Comparison of ENCODE assay signal across 8 mouse cellular contexts in the genomic region with DNA sequence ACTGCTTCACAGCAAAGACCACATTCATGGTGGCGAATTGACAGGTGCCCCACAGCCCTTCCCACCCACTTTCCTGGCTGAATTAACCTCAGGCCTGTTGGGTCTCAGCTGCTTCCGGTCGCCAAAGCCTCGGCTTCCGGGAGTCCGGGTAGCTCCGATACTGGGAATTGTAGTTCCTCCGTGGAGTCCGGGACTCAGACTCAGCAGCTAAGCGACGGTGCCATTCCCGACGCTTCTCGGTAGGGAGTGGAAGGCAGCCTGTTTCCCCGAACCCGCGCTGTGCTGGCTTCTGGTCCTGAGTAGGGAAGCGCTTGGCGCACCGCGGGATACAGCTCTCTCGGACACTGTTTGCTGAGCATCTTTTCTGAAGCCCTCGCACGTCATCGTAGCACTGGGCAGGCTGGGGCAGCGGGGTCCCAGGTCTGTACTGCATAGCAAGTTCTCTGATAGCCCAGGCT. TPM values are rescaled to one million over a fixed set of nuclear protein-coding genes. Genes with fewer than 3 reads are reported as not detected.
DNase-seq lines count a peak whose midpoint lies in the region; ATAC-seq and TF ChIP-seq lines count a peak whose summit lies in the region.

No protein-coding gene starts in this region.

- no peak for TF ChIP-seq CTCF in gastrocnemius, adult 2 months (IDR thresholded peaks at IDR 0.05)

- ATAC-seq in common myeloid progenitor, adult 5-6 weeks (replicated peaks; ENCODE audit: low read depth, poor library complexity, severe bottlenecking) = peak; percentile 93

- peaks cover 33% of the 10 kb centered on the region for H3K36me3 ChIP-seq in megakaryocyte, embryonic 14.5 days (replicated peaks; ENCODE audit: low read length)

- intact Hi-C loops in gastrocnemius, adult 2 months (cut with DNase I) = no loop called here

- no peaks in the 10 kb centered on the region for H3K27me3 ChIP-seq in megakaryocyte, embryonic 14.5 days (replicated peaks)

- DNase-seq in ZHBTc4 (ENCODE audit: low read depth, low spot score) = peak; percentile 96
- peak; percentile 90 for DNase-seq in gastrocnemius, adult 2 months
- DNase-seq in hindlimb bud, embryonic 11.5 days (ENCODE audit: extremely low spot score, low read depth, low spot score) = peak; percentile 79
- peak; percentile 83 to 89 for DNase-seq in left cerebral cortex, adult 8-10 months (ENCODE audit: low spot score in 2 of 2)
- DNase-seq in right cerebral cortex, postnatal 10 days (ENCODE audit: low spot score in 2 of 2) = peak; percentile 94 to 95
- peak; percentile 82 for DNase-seq in urinary bladder, postnatal 25 days (ENCODE audit: low spot score)

- H3K9me3 ChIP-seq in megakaryocyte, embryonic 14.5 days = no peaks in the 10 kb centered on the region

- peak overlapping the region; percentile 87 for H3K4me3 ChIP-seq in gastrocnemius, adult 2 months
- H3K4me3 ChIP-seq in megakaryocyte, embryonic 14.5 days (replicated peaks) = peak overlapping the region; percentile 97

- H3K27ac ChIP-seq in gastrocnemius, adult 2 months = peak overlapping the region; percentile 84

- peaks cover 41% of the 10 kb centered on the region for H3K4me1 ChIP-seq in megakaryocyte, embryonic 14.5 days

RNA-seq across cellular contexts. Expression of gene Vps45, which starts 0.5 kb away (rescaled TPM):
- 19.6 and 35.9 TPM in 2 replicates for total RNA-seq in common myeloid progenitor, adult 5-6 weeks (2017)
- 10 to 100 TPM; 15.0 to 22.7 TPM for total RNA-seq in gastrocnemius, adult 2 months (2021)
- total RNA-seq in left cerebral cortex, adult 8-10 months (2022) = 10 to 100 TPM; 44.9 to 55.2 (median 50.3) TPM
- polyA plus RNA-seq in megakaryocyte, embryonic 14.5 days (2012; ENCODE audit: insufficient read depth, low replicate concordance) = 19.1 and 19.4 TPM in 2 replicates

RNA-seq across cellular contexts. Expression of gene Otud7b, which starts 46.6 kb away (rescaled TPM):
- total RNA-seq in common myeloid progenitor, adult 5-6 weeks (2017) = 10.9 and 11.8 TPM in 2 replicates
- total RNA-seq in gastrocnemius, adult 2 months (2021) = 10 to 100 TPM; 54.6 to 58.3 TPM
- total RNA-seq in left cerebral cortex, adult 8-10 months (2022) = 10 to 100 TPM; 33.4 to 40.7 (median 38.5) TPM
- 9.2 and 12.9 TPM in 2 replicates for polyA plus RNA-seq in megakaryocyte, embryonic 14.5 days (2012; ENCODE audit: insufficient read depth, low replicate concordance)

Comparison
In these comparisons a context has a peak if more than half of its experiments do, and no peak if none do; other contexts are left out.
1. Peak in every context shown above with its lines: DNase-seq, ATAC-seq, H3K4me3 ChIP-seq and H3K27ac ChIP-seq.